Mouse (Mus musculus): ENCODE data around the gene Adgrl3.

Adgrl3 gene

GRCm38 (mm10) chr5:81019590-81020254, at the start of gene Adgrl3:
Gene Adgrl3 (plus strand): TSS chr5:81020138.
- DNase-seq (ENCODE audit: low read depth, low spot score): peak; percentile 54

GRCm38 (mm10) chr5:81019166-81019565, 772 bp upstream of the Adgrl3 start:
- peak; percentile 48 for DNase-seq (ENCODE audit: low read depth, low spot score)

- DNase-seq (ENCODE audit: low read depth, low spot score): no peak
These were observed 505 bp downstream of the Adgrl3 start for GRCm38 (mm10) chr5:81020281-81021005.

GRCm38 (mm10) chr5:81021006-81021320, 1.0 kb downstream of the Adgrl3 start:
- no peak for DNase-seq (ENCODE audit: low read depth, low spot score)

- DNase-seq (ENCODE audit: low read depth, low spot score): peak; percentile 38
These were observed 1.5 kb downstream of the Adgrl3 start for GRCm38 (mm10) chr5:81021331-81021863.

GRCm38 (mm10) chr5:81021864-81022305, 1.9 kb downstream of the Adgrl3 start:
- no peak for DNase-seq (ENCODE audit: low read depth, low spot score)

- peak; percentile 36 for DNase-seq (ENCODE audit: low read depth, low spot score)
These were observed 2.6 kb downstream of the Adgrl3 start for GRCm38 (mm10) chr5:81022306-81023071.

GRCm38 (mm10) chr5:81023923-81024715, 4.2 kb downstream of the Adgrl3 start:
- no peak for DNase-seq (ENCODE audit: low read depth, low spot score)

- no peak for DNase-seq (ENCODE audit: low read depth, low spot score)
These were observed 8.9 kb downstream of the Adgrl3 start for GRCm38 (mm10) chr5:81028875-81029274.

- DNase-seq (ENCODE audit: low read depth, low spot score): no peak
These were observed 17.2 kb downstream of the Adgrl3 start for GRCm38 (mm10) chr5:81037091-81037490.

GRCm38 (mm10) chr5:81043875-81044274, 23.9 kb downstream of the Adgrl3 start:
- no peak for DNase-seq (ENCODE audit: low read depth, low spot score)

- DNase-seq (ENCODE audit: low read depth, low spot score): no peak
These were observed 26.2 kb downstream of the Adgrl3 start for GRCm38 (mm10) chr5:81046128-81046527.

- no peak for DNase-seq (ENCODE audit: low read depth, low spot score)
These were observed 34.7 kb downstream of the Adgrl3 start for GRCm38 (mm10) chr5:81054628-81055027.

GRCm38 (mm10) chr5:81055253-81055652, 35.3 kb downstream of the Adgrl3 start:
- DNase-seq (ENCODE audit: low read depth, low spot score): no peak

GRCm38 (mm10) chr5:81058122-81058521, 38.2 kb downstream of the Adgrl3 start:
- no peak for DNase-seq (ENCODE audit: low read depth, low spot score)

- DNase-seq (ENCODE audit: low read depth, low spot score): no peak
These were observed 41.0 kb downstream of the Adgrl3 start for GRCm38 (mm10) chr5:81060950-81061349.

- DNase-seq (ENCODE audit: low read depth, low spot score): no peak
These were observed 41.4 kb downstream of the Adgrl3 start for GRCm38 (mm10) chr5:81061386-81061785.

- no peak for DNase-seq (ENCODE audit: low read depth, low spot score)
These were observed 44.1 kb downstream of the Adgrl3 start for GRCm38 (mm10) chr5:81064026-81064425.

GRCm38 (mm10) chr5:81068173-81068572, 48.2 kb downstream of the Adgrl3 start:
- no peak for DNase-seq (ENCODE audit: low read depth, low spot score)

GRCm38 (mm10) chr5:81068839-81069238, 48.9 kb downstream of the Adgrl3 start:
- DNase-seq (ENCODE audit: low read depth, low spot score): no peak

- DNase-seq (ENCODE audit: low read depth, low spot score): no peak
These were observed 53.0 kb downstream of the Adgrl3 start for GRCm38 (mm10) chr5:81072888-81073287.

Data from telencephalon, adult 2 months (tissue).